In the genomic region with DNA sequence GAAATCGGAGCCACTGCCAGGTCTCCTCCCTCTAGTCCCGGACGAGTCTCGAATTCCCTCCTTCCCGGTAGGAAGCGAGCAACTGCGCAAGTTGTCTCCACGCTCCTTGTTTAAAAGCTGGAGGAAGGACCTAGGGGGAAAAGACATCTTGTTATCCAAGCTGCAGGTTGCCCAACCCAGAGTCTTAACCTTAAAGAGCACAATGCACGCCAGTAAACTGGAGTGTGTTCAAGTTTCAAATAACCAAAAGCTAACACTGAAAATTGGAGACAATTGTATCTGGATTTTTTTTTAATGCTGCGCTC, we compare ENCODE assay signal across 8 mouse cellular contexts. TPM values are rescaled to one million over a fixed set of nuclear protein-coding genes. Genes with fewer than 3 reads are reported as not detected.
DNase-seq lines count a peak whose midpoint lies in the region; ATAC-seq and TF ChIP-seq lines count a peak whose summit lies in the region.

No protein-coding gene starts in this region.

- peak overlapping the region; percentile 98 for H3K4me2 ChIP-seq in heart, embryonic 12.5 days

- H3K4me1 ChIP-seq in heart, embryonic 12.5 days (replicated peaks): peaks cover 18% of the 10 kb centered on the region; the same call in 1 of the 2 replicates
- 0 out of 4 replicates have a peak, but pooled peaks cover 0 to 1% of the 10 kb centered on the region in 2 experiments for H3K4me1 ChIP-seq in ES-E14 (ENCODE audit: control insufficient read depth in 2 of 2, insufficient read depth in 2 of 2, low read length in 2 of 2, poor library complexity in 1 of 2)

- peak overlapping the region; percentile 73 for H3K4me3 ChIP-seq in heart, embryonic 12.5 days
- H3K4me3 ChIP-seq in ES-E14 (ENCODE audit: insufficient read depth in 1 of 2, low read depth in 1 of 2, low read length in 2 of 2, poor library complexity in 1 of 2, severe bottlenecking in 1 of 2): peak overlapping the region; percentile 95 to 97

- 0 out of 2 replicates have a peak, but pooled peaks cover 4% of the 10 kb centered on the region for H3K36me3 ChIP-seq in heart, embryonic 12.5 days
- no peaks in the 10 kb centered on the region for H3K36me3 ChIP-seq in ES-E14 (ENCODE audit: control insufficient read depth, insufficient read depth, low read length, poor library complexity, severe bottlenecking)

- 0 out of 2 replicates have a peak, but pooled peaks cover 4% of the 10 kb centered on the region for H3K27me3 ChIP-seq in heart, embryonic 12.5 days (replicated peaks)

- peak overlapping the region; percentile 57; the same call in 1 of the 2 replicates for H3K9ac ChIP-seq in heart, embryonic 12.5 days
- H3K9ac ChIP-seq in ES-E14 (ENCODE audit: insufficient read depth, low read depth, low read length, poor library complexity, severe bottlenecking): peak overlapping the region; percentile 63; the same call in 1 of the 2 replicates

- WGBS in heart, embryonic 12.5 days: 5% methylated on average over 10 of the region's 10 CpGs

- H3K9me3 ChIP-seq in heart, embryonic 12.5 days (replicated peaks): no peaks in the 10 kb centered on the region; the same call in 1 of the 2 replicates
- H3K9me3 ChIP-seq in ES-E14 (ENCODE audit: control insufficient read depth, insufficient read depth, low read depth, low read length): no peaks in the 10 kb centered on the region

- DNase-seq in heart, postnatal 25 days (ENCODE audit: low spot score): no peak
- DNase-seq in ES-E14 (ENCODE audit: low read depth, low spot score): no peak
- DNase-seq in right cerebral cortex, postnatal 10 days (ENCODE audit: low spot score in 2 of 2): no peak

- 0 out of 2 replicates have a peak overlapping the region, but pooled peaks have one; percentile 31 for H3K27ac ChIP-seq in heart, embryonic 12.5 days (ENCODE audit: poor library complexity, severe bottlenecking)
- H3K27ac ChIP-seq in ES-E14 (ENCODE audit: insufficient read depth, low read depth, low read length, poor library complexity, severe bottlenecking): no peak overlapping the region

- intact Hi-C loops in heart, postnatal 25 days (cut with DNase I): loop anchor here (5.0 kb wide), 1 partner anchor 43 kb away; no protein-coding TSS in a partner anchor

- in situ Hi-C loops in ES-E14 (cut with MboI; ENCODE audit: low sequenced_read_pairs in 2 of 2, unreplicated experiment in 2 of 2): no loop called here

- ATAC-seq in heart, embryonic 12.5 days (ENCODE audit: insufficient number of reproducible peaks, low FRiP score): no peak
- peak; percentile 8; the same call in 1 of the 2 replicates for ATAC-seq in granulocyte monocyte progenitor cell, adult 5-6 weeks (replicated peaks; ENCODE audit: poor library complexity, severe bottlenecking)
- ATAC-seq in megakaryocyte, adult 5-6 weeks (ENCODE audit: poor library complexity, severe bottlenecking): peak; percentile 7; the same call in 1 of the 2 replicates
- no peak for ATAC-seq in activated CD4-positive, CD25-positive, alpha-beta regulatory T cell, adult 4 months
- no peak for ATAC-seq in monocyte, adult 5-6 weeks (replicated peaks; ENCODE audit: insufficient number of reproducible peaks, low FRiP score, low TSS enrichment, poor library complexity, severe bottlenecking)

TF ChIP-seq in ES-E14, 5 proteins besides CTCF, POLR2A, EP300 and RAD21:
- TF ChIP-seq HCFC1 (IDR thresholded peaks at IDR 0.05; ENCODE audit: borderline replicate concordance, insufficient read depth, low read length): no peak
- TF ChIP-seq CHD2 (IDR thresholded peaks at IDR 0.05; ENCODE audit: low read depth, low read length): no peak
- no peak for TF ChIP-seq ZNF384 (IDR thresholded peaks at IDR 0.05; ENCODE audit: low read depth, low read length)
- no peak for TF ChIP-seq MAFK (IDR thresholded peaks at IDR 0.05; ENCODE audit: insufficient read depth, low read depth, low read length)

RNA-seq across cellular contexts. Expression of a gene that starts 0.3 kb away (rescaled TPM):
- 14.1 and 15.5 TPM in 2 replicates for polyA plus RNA-seq in heart, embryonic 12.5 days (2016; fragmentation: Nextera tagmentation; extraction: Ambion mirVana)
- total RNA-seq in heart, postnatal 25 days (2021): 1 to 10 TPM; 5.6 to 6.3 TPM
- 6.1 and 12.1 TPM in 2 replicates for total RNA-seq in ES-E14 (2012; rRNA removed)
- total RNA-seq in granulocyte monocyte progenitor cell, adult 5-6 weeks (2014; fragmentation: Nextera tagmentation): 14.2 and 44.5 TPM in 2 replicates
- 9.7 and 13.8 TPM in 2 replicates for total RNA-seq in granulocyte monocyte progenitor cell, adult 5-6 weeks (2017)
- total RNA-seq in megakaryocyte, adult 5-6 weeks (2015): 60.6 and 61.8 TPM in 2 replicates
- total RNA-seq in megakaryocyte, adult 5-6 weeks (2017): 35.5 and 46.5 TPM in 2 replicates
- polyA plus RNA-seq in activated CD4-positive, CD25-positive, alpha-beta regulatory T cell, adult 4 months (2017; shearing (Covaris generic)): 1 to 10 TPM in 1 of 2 experiments, under 1 TPM in 1; 0.41 to 1.4 TPM
- total RNA-seq in monocyte, adult 5-6 weeks (2017): 39.0 to 79.2 TPM (median 41.9 TPM) in 3 replicates

RNA-seq across cellular contexts. Expression of a gene that starts 55.9 kb away (rescaled TPM):
- 22.9 and 23.7 TPM in 2 replicates for polyA plus RNA-seq in heart, embryonic 12.5 days (2016; fragmentation: Nextera tagmentation; extraction: Ambion mirVana)
- 10 to 100 TPM; 12.9 to 14.7 TPM for total RNA-seq in heart, postnatal 25 days (2021)
- total RNA-seq in ES-E14 (2012; rRNA removed): 17.8 and 21.7 TPM in 2 replicates
- total RNA-seq in granulocyte monocyte progenitor cell, adult 5-6 weeks (2014; fragmentation: Nextera tagmentation): 16.3 and 28.7 TPM in 2 replicates
- 25.9 and 28.3 TPM in 2 replicates for total RNA-seq in granulocyte monocyte progenitor cell, adult 5-6 weeks (2017)
- total RNA-seq in megakaryocyte, adult 5-6 weeks (2015): 16.9 and 17.9 TPM in 2 replicates
- total RNA-seq in megakaryocyte, adult 5-6 weeks (2017): 18.1 and 20.2 TPM in 2 replicates
- 1 to 10 TPM; 3.0 to 5.6 TPM for polyA plus RNA-seq in activated CD4-positive, CD25-positive, alpha-beta regulatory T cell, adult 4 months (2017; shearing (Covaris generic))
- total RNA-seq in monocyte, adult 5-6 weeks (2017): 23.9 to 27.3 TPM (median 24.0 TPM) in 3 replicates

Comparison
In these comparisons a context has a peak if more than half of its experiments do, and no peak if none do; other contexts are left out.
1. ATAC-seq: peak in granulocyte monocyte progenitor cell, adult 5-6 weeks (single experiment) and megakaryocyte, adult 5-6 weeks (single experiment); none in heart, embryonic 12.5 days (single experiment), activated CD4-positive, CD25-positive, alpha-beta regulatory T cell, adult 4 months (single experiment) and monocyte, adult 5-6 weeks (single experiment).